Mouse (Mus musculus) hindbrain, postnatal 0 days (tissue): ENCODE results near the gene Muc4. TPM values are rescaled to one million over a fixed set of nuclear protein-coding genes. Genes with fewer than 3 reads are reported as not detected.
A peak's percentile ranks its signal among the peaks of the same experiment; 100 is the strongest.

ENCODE experiments used
- ATAC-seq: fragments of 200-750 bp; cut with Nextera tagmentation; 2 replicates; pipeline ENCODE4 v1.8.0; 2017; ENCODE audit warnings: mild to moderate bottlenecking, moderate TSS enrichment, moderate library complexity
- DNase-seq: peaks from one replicate; pipeline ENCODE4 v3.0.0-alpha.2; 2015; ENCODE audit warnings: low spot score
- H3K27ac ChIP-seq: fragments of 300-500 bp; sonication (generic); 2 replicates; pipeline ENCODE4 v1.5.1; 2014; ENCODE audit warnings: mild to moderate bottlenecking
- H3K27me3 ChIP-seq: fragments of 300-500 bp; sonication (generic); 2 replicates; pipeline ENCODE4 v1.6.1; 2014; ENCODE audit warnings: low read length, mixed read lengths; ENCODE audit not compliant: insufficient read depth
- H3K36me3 ChIP-seq: fragments of 300-500 bp; sonication (generic); 2 replicates; pipeline ENCODE4 v1.6.1; 2014; ENCODE audit warnings: low read length, mixed read lengths; ENCODE audit not compliant: insufficient read depth
- H3K4me1 ChIP-seq: fragments of 300-500 bp; sonication (generic); 2 replicates; pipeline ENCODE4 v1.6.1; 2014; ENCODE audit warnings: antibody characterized with exemption, low read length, mixed read lengths; ENCODE audit not compliant: insufficient read depth
- H3K4me2 ChIP-seq: fragments of 300-500 bp; sonication (generic); 2 replicates; pipeline ENCODE4 v1.6.1; 2014; ENCODE audit warnings: low read depth, mild to moderate bottlenecking, low read length, moderate library complexity, mixed read lengths
- H3K4me3 ChIP-seq: fragments of 300-500 bp; sonication (generic); 2 replicates; pipeline ENCODE4 v1.5.1; 2014; ENCODE audit warnings: low read length
- H3K9ac ChIP-seq: fragments of 300-500 bp; sonication (generic); replicated peaks from 2 replicates; pipeline ENCODE4 v1.6.1; 2014; ENCODE audit warnings: mild to moderate bottlenecking, low read length, moderate library complexity, mixed read lengths
- H3K9me3 ChIP-seq: fragments of 300-500 bp; sonication (generic); 2 replicates; pipeline ENCODE4 v1.6.1; 2016; ENCODE audit warnings: low read length, mixed read lengths
- CTCF ChIP-seq: IDR thresholded peaks from 2 replicates; pipeline ENCODE4 v1.5.1; 2016; ENCODE audit warnings: antibody characterized with exemption, control low read depth, low read depth
- WGBS: fragments of 180-500 bp; shearing (Covaris S2); extraction: QIAGEN DNeasy Blood & Tissue Kit; methylation state at CpG from one replicate; pipeline ENCODE4 v1.1.7; 2014; 5-methylcytosine and 5-hydroxymethylcytosine counted together
- polyA plus RNA-seq: library from polyadenylated mRNA; unstranded; fragments of >200 nt; fragmentation: Nextera tagmentation; extraction: Ambion mirVana; gene quantifications from 2 replicates; pipeline ENCODE4 v1.2.1, GENCODE M21; 2015
- total RNA-seq: library from RNA; depleted of rRNA; stranded (reverse); fragments of >200 nt; gene quantifications from 2 replicates; pipeline ENCODE4 v1.2.3, GENCODE M21; 2014

Muc4 gene
- total and polyA plus RNA-seq, 2 experiments from 2014 or later, result not detected

DNA sequence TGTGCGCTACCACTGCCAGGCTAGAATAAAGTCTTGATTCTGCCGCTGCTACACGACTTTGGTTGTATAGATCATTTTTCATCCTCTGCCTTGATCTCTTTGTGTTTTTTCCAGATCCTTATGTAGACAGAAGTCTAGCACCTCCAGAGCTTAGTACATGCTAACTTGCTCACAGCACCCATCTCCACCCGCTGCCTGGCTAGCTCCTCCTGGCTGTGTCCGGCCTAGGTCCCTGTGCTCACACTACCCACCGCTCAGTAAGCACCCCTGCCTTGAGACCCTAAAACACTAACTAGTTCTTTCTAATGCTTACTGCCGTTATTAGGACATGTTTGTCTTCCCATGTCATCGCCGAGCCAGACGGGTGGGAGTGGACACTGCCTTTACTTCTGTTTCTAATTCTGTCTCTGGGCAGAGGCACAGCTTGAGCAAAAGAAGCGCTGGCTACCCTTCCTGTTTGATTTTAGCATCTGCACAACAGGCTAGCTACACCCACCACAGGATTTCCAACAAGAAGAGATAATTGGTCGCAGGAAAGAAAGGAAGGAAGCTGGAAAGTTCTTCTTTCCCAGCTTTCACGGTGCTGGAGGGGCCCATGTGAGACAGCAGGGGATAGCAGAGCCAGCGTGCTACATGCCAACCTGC, 25.1 kb upstream of the Muc4 start:
- H3K9ac ChIP-seq, result no peak overlapping the region
- DNase-seq, result no peak
- H3K27ac ChIP-seq, result no peak overlapping the region
- H3K9me3 ChIP-seq, result no peaks in the 10 kb centered on the region
- no peak overlapping the region for H3K4me3 ChIP-seq
- H3K27me3 ChIP-seq, result no peaks in the 10 kb centered on the region
- no peak for TF ChIP-seq CTCF
- WGBS, result 83% methylated on average over 14 of the region's 14 CpGs
- no peaks in the 10 kb centered on the region for H3K36me3 ChIP-seq
- H3K4me1 ChIP-seq, result no peaks in the 10 kb centered on the region
- H3K4me2 ChIP-seq, result no peak overlapping the region
- no peak for ATAC-seq

DNA sequence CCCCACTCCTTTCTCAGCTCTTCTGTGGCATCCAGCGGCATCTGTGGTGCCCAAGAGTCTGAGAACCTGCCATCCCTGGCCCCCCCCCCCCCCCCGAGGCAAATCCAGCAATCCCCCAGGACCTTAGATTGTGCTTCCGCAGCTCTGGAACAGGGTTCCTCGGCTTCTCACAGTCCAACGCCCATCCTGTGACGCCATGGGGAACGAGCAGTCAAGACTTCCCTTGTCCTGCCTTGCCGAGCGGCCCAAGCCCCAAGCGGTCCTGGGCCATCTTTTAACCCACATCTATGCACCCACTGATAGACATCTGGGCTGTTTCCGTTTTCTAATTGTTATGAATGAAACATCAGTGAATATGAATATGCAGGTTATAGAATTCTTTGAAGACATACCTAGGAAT, 23.5 kb upstream of the Muc4 start:
- no peaks in the 10 kb centered on the region for H3K4me1 ChIP-seq
- no peaks in the 10 kb centered on the region for H3K9me3 ChIP-seq
- no peak overlapping the region for H3K27ac ChIP-seq
- H3K36me3 ChIP-seq, result no peaks in the 10 kb centered on the region
- ATAC-seq, result no peak
- no peak overlapping the region for H3K4me3 ChIP-seq
- no peaks in the 10 kb centered on the region for H3K27me3 ChIP-seq
- 85% methylated on average over 11 of the region's 11 CpGs for WGBS
- H3K9ac ChIP-seq, result no peak overlapping the region
- no peak for DNase-seq
- TF ChIP-seq CTCF, result no peak
- no peak overlapping the region for H3K4me2 ChIP-seq

DNA sequence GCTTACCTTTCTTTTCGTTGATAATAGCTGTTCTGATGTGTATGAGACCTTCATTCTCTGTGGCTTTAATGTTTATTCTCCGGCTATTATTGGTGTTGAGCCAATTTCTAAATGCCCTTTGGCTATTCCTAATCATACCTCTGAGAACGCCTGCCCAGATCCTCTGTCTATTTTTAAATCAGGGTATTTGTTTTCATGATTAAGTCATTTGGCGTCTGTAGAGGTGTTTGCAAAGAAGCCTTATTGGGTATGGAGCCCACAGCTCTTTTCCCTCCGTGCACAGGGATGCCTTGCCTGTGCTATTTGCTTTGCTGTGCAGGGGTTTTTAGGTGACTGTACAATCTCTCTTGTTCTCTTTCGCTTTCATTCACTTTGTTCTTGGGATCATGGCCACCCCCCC, 22.1 kb upstream of the Muc4 start:
- WGBS, result 67% methylated on average over 6 of the region's 6 CpGs
- Histone ChIP-seq H3K27me3 (no peaks in the 10 kb centered on the region), H3K9ac (no peak overlapping the region), H3K4me3 (no peak overlapping the region), H3K27ac (no peak overlapping the region), H3K4me2 (no peak overlapping the region), H3K36me3 (no peaks in the 10 kb centered on the region), H3K4me1 (no peaks in the 10 kb centered on the region), H3K9me3 (no peaks in the 10 kb centered on the region)
- ATAC-seq (no peak), DNase-seq (no peak)
- TF ChIP-seq CTCF, result no peak

DNA sequence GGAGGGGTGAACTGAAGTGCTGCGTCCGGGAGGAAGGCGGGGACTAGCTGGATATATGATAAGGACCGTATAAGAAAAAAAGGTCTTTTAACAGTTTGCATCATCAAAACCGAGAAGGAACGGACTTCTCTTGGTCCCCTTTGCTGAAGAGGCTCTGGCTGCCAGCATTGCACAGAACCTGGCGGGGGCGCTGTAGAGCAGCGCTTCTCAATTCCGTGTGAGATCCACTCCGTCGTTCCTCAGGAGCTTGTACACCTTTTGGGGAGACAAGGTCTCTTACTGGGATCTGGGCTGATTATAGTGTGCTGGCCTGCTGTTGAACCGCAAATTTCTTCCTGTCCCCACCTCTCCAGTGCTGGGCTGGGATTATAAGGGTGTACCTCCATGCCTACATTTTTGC, 20.3 kb upstream of the Muc4 start:
- H3K9ac ChIP-seq, result no peak overlapping the region
- H3K36me3 ChIP-seq, result no peaks in the 10 kb centered on the region
- peak; percentile 66 for TF ChIP-seq CTCF
- ATAC-seq, result peak; percentile 15; the same call in 1 of the 2 replicates
- H3K27me3 ChIP-seq, result no peaks in the 10 kb centered on the region
- H3K27ac ChIP-seq, result no peak overlapping the region
- 36% methylated on average over 13 of the region's 13 CpGs for WGBS
- peak; percentile 65 for DNase-seq
- H3K4me3 ChIP-seq, result no peak overlapping the region
- H3K9me3 ChIP-seq, result no peaks in the 10 kb centered on the region
- no peak overlapping the region for H3K4me2 ChIP-seq
- H3K4me1 ChIP-seq, result no peaks in the 10 kb centered on the region

DNA sequence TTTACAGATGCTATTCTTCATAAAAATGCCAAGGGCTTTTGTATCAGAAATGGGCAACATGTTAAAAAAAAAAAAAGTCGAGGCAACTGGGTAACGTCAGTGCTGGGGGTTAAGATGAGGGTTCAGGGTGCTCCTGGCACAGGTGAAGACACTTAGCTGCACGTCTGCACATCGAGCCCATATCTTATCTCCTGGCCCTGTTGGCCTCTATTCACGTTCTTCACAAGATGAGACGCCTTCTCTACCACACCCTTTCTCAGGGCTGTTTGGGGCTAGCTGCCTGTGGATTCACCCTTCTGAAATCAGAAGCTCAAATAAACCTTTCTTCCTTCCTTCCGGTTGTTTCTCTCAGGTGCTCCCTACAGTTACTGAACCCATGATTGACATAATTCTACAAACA, 12.5 kb upstream of the Muc4 start:
- DNase-seq (no peak), ATAC-seq (no peak)
- no peak overlapping the region for H3K9ac ChIP-seq
- no peaks in the 10 kb centered on the region for H3K36me3 ChIP-seq
- WGBS, result 88% methylated on average over 7 of the region's 7 CpGs
- H3K9me3 ChIP-seq, result no peaks in the 10 kb centered on the region
- H3K27ac ChIP-seq, result no peak overlapping the region
- H3K4me1 ChIP-seq, result no peaks in the 10 kb centered on the region
- no peak overlapping the region for H3K4me2 ChIP-seq
- H3K4me3 ChIP-seq, result no peak overlapping the region
- H3K27me3 ChIP-seq, result no peaks in the 10 kb centered on the region
- TF ChIP-seq CTCF, result no peak

DNA sequence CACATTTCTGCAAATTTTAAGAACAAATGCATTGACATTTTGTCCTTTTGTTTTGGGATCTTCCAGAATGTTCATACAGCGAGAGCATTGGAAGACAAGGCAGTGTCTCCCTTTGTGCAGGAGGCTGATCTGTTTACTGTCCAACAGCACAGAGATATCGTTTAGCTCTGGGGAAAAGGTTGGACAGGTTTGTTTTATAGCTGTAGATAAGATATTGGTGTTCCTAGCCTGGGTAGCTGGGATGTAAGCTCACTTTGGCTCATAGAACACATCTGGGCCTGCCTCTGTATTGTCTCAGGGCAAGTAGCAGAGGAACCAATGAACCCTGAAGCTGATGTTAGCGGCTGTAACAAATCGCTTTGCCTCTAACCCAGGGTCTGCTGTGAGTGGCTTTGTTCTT, 11.9 kb upstream of the Muc4 start:
- DNase-seq (no peak), ATAC-seq (no peak)
- WGBS, result 77% methylated on average over 4 of the region's 4 CpGs
- H3K36me3 ChIP-seq, result no peaks in the 10 kb centered on the region
- H3K27ac ChIP-seq, result no peak overlapping the region
- H3K4me1 ChIP-seq, result no peaks in the 10 kb centered on the region
- TF ChIP-seq CTCF, result no peak
- H3K27me3 ChIP-seq, result no peaks in the 10 kb centered on the region
- H3K4me3 ChIP-seq, result no peak overlapping the region
- H3K9me3 ChIP-seq, result no peaks in the 10 kb centered on the region
- no peak overlapping the region for H3K9ac ChIP-seq
- no peak overlapping the region for H3K4me2 ChIP-seq

DNA sequence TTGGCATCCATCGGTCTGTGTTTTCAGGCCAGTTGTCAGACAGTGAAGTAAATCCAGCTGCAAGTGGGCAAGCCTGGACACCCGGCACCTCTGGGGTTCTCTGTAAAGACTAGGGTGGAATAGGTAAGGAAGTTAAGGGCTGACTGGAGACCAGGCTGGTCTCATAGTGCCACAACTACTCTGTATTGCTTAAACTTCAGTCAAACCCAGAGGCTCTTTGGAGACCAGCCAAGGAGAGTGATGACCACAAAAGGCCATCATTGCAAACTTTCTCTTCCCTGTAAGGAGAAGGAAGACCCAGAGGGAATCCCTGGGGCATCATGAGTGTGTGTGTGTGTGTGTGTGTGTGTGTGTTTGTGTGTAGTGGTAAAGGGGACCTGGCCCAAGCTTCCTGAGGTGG, 11.4 kb upstream of the Muc4 start:
- TF ChIP-seq CTCF, result no peak
- H3K36me3 ChIP-seq, result no peaks in the 10 kb centered on the region
- no peak for ATAC-seq
- no peak overlapping the region for H3K4me2 ChIP-seq
- H3K4me1 ChIP-seq, result no peaks in the 10 kb centered on the region
- H3K9ac ChIP-seq, result no peak overlapping the region
- no peak overlapping the region for H3K4me3 ChIP-seq
- no peak overlapping the region for H3K27ac ChIP-seq
- 78% methylated on average over 2 of the region's 2 CpGs for WGBS
- H3K9me3 ChIP-seq, result no peaks in the 10 kb centered on the region
- no peaks in the 10 kb centered on the region for H3K27me3 ChIP-seq
- no peak for DNase-seq
